22 mouse cellular contexts compared by ENCODE assay signal in the genomic region with DNA sequence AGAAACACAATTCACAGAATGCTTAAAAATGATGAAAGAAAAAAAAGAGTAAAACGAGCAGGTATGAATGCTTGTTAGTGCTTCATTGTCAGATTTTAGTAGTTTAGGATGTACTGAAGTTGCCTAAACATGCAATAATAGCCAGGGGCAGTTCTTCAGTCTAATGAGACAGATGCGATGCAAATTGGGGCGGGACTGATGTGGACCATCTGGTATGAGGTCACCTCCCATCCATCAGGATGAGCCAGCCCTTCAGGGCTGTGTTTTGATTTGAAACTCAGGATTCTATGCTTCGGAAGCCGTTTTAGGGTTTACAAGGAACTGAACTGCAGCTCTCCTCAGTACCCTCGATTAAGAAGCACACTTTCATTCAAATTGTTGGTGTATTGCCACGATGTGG.
A peak's percentile ranks its signal among the peaks of the same experiment; 100 is the strongest.
DNase-seq lines count a peak whose midpoint lies in the region; ATAC-seq and TF ChIP-seq lines count a peak whose summit lies in the region.
"Had no signal": no experiment of that assay in that cellular context is flagged by ENCODE, and none has a peak within 500 bp of the region (broad histone marks: within the 10 kb centered on the region; RNA-seq: fewer than 3 reads in every experiment).

No protein-coding gene starts in this region.

- no peak for TF ChIP-seq CTCF in thymus, adult 2 months (IDR thresholded peaks at IDR 0.05; ENCODE audit: borderline replicate concordance, control insufficient read depth, extremely low read depth, insufficient read depth, low read length, poor library complexity)

- no peak overlapping the region for H3K4me3 ChIP-seq in hindbrain, embryonic 13.5 days
- H3K4me3 ChIP-seq in hindbrain, embryonic 16.5 days (ENCODE audit: low read length), result no peak overlapping the region
- no peak overlapping the region for H3K4me3 ChIP-seq in embryonic facial prominence, embryonic 11.5 days (ENCODE audit: low read depth, low read length)
- H3K4me3 ChIP-seq in neural tube, embryonic 13.5 days, result no peak overlapping the region
- no peak overlapping the region for H3K4me3 ChIP-seq in thymus, adult 2 months (ENCODE audit: control insufficient read depth, insufficient read depth, low read length)
- H3K4me3 ChIP-seq: heart, embryonic 10.5 days; limb, embryonic 12.5 days; myocyte had no signal

- H3K36me3 ChIP-seq in hindbrain, embryonic 13.5 days, result no peaks in the 10 kb centered on the region
- H3K36me3 ChIP-seq in hindbrain, embryonic 16.5 days (ENCODE audit: control insufficient read depth, insufficient read depth, low read length), result no peaks in the 10 kb centered on the region
- no peaks in the 10 kb centered on the region for H3K36me3 ChIP-seq in embryonic facial prominence, embryonic 11.5 days (replicated peaks; ENCODE audit: control insufficient read depth, insufficient read depth, low read depth, low read length)
- no peaks in the 10 kb centered on the region for H3K36me3 ChIP-seq in neural tube, embryonic 13.5 days
- H3K36me3 ChIP-seq in thymus, adult 2 months (ENCODE audit: control insufficient read depth, insufficient read depth, low read length), result no peaks in the 10 kb centered on the region
- H3K36me3 ChIP-seq: heart, embryonic 10.5 days; limb, embryonic 12.5 days had no signal

- TF ChIP-seq POLR2A in thymus, adult 2 months (IDR thresholded peaks at IDR 0.05; ENCODE audit: control insufficient read depth, extremely low read depth, insufficient read depth, low read length, poor library complexity), result no peak

- peaks cover 8% of the 10 kb centered on the region; the same call in 1 of the 2 replicates for H3K4me1 ChIP-seq in hindbrain, embryonic 13.5 days (replicated peaks)
- H3K4me1 ChIP-seq in hindbrain, embryonic 16.5 days (ENCODE audit: control insufficient read depth, insufficient read depth, low read depth, low read length), result no peaks in the 10 kb centered on the region
- peaks cover 2% of the 10 kb centered on the region; the same call in 1 of the 2 replicates for H3K4me1 ChIP-seq in embryonic facial prominence, embryonic 11.5 days (ENCODE audit: control insufficient read depth, insufficient read depth, low read length)
- 0 out of 2 replicates have a peak, but pooled peaks cover 5% of the 10 kb centered on the region for H3K4me1 ChIP-seq in neural tube, embryonic 13.5 days (replicated peaks)
- H3K4me1 ChIP-seq in thymus, adult 2 months (replicated peaks; ENCODE audit: control insufficient read depth, insufficient read depth, low read length), result no peaks in the 10 kb centered on the region
- H3K4me1 ChIP-seq: heart, embryonic 10.5 days; limb, embryonic 12.5 days had no signal

- no peaks in the 10 kb centered on the region for H3K9me3 ChIP-seq in hindbrain, embryonic 13.5 days
- no peaks in the 10 kb centered on the region for H3K9me3 ChIP-seq in hindbrain, embryonic 16.5 days (ENCODE audit: control insufficient read depth, low read length)
- no peaks in the 10 kb centered on the region for H3K9me3 ChIP-seq in embryonic facial prominence, embryonic 11.5 days (replicated peaks; ENCODE audit: control insufficient read depth, low read length)
- H3K9me3 ChIP-seq in neural tube, embryonic 13.5 days, result no peaks in the 10 kb centered on the region
- H3K9me3 ChIP-seq: heart, embryonic 10.5 days; limb, embryonic 12.5 days had no signal

- no peak overlapping the region for H3K27ac ChIP-seq in hindbrain, embryonic 13.5 days
- H3K27ac ChIP-seq in hindbrain, embryonic 16.5 days (ENCODE audit: low read depth, low read length), result no peak overlapping the region
- H3K27ac ChIP-seq in embryonic facial prominence, embryonic 11.5 days (replicated peaks; ENCODE audit: low read depth, low read length), result no peak overlapping the region
- no peak overlapping the region for H3K27ac ChIP-seq in neural tube, embryonic 13.5 days (replicated peaks)
- no peak overlapping the region for H3K27ac ChIP-seq in thymus, adult 2 months (ENCODE audit: control insufficient read depth, insufficient read depth, low read length)
- H3K27ac ChIP-seq: heart, embryonic 10.5 days; kidney, postnatal 0 days; limb, embryonic 12.5 days; macrophage had no signal

- 60% methylated on average over 7 of the region's 7 CpGs for WGBS in hindbrain, embryonic 13.5 days
- WGBS in hindbrain, embryonic 16.5 days, result 65% methylated on average over 7 of the region's 7 CpGs
- 40% methylated on average over 7 of the region's 7 CpGs for WGBS in embryonic facial prominence, embryonic 11.5 days
- 67% methylated on average over 7 of the region's 7 CpGs for WGBS in neural tube, embryonic 13.5 days
- WGBS in thymus, adult 2 months, result 82% methylated on average over 7 of the region's 7 CpGs

- DNase-seq in embryo, embryonic 10.5 days (ENCODE audit: low spot score), result peak; percentile 42
- peak; percentile 51 for DNase-seq in embryonic facial prominence, embryonic 11.5 days (ENCODE audit: low spot score)
- DNase-seq in thymus, adult 2 months, result no peak
- no peak for DNase-seq in adrenal gland, postnatal 25 days
- DNase-seq: cerebellum, adult 11 months; cerebellum, adult 9-11 months; kidney, adult 2 months; liver, postnatal 0 days; midbrain, embryonic 14.5 days; right cerebral cortex, postnatal 25 days; thymus, postnatal 14 days had no signal

- 0 out of 2 replicates have a peak, but pooled peaks have one; percentile 36 for ATAC-seq in hindbrain, embryonic 13.5 days (ENCODE audit: low FRiP score)
- ATAC-seq in hindbrain, embryonic 16.5 days, result no peak
- no peak for ATAC-seq in embryonic facial prominence, embryonic 11.5 days (replicated peaks; ENCODE audit: insufficient number of reproducible peaks, low FRiP score, low TSS enrichment, low read depth)
- ATAC-seq in neural tube, embryonic 13.5 days (ENCODE audit: low read depth), result peak; percentile 56; the same call in 1 of the 2 replicates
- ATAC-seq: forebrain, embryonic 16.5 days; liver, postnatal 0 days; lung, postnatal 0 days had no signal

- H3K27me3 ChIP-seq in hindbrain, embryonic 13.5 days, result no peaks in the 10 kb centered on the region
- H3K27me3 ChIP-seq in hindbrain, embryonic 16.5 days (replicated peaks; ENCODE audit: control insufficient read depth, insufficient read depth, low read length), result no peaks in the 10 kb centered on the region
- no peaks in the 10 kb centered on the region for H3K27me3 ChIP-seq in embryonic facial prominence, embryonic 11.5 days (ENCODE audit: control insufficient read depth, insufficient read depth, low read length)
- no peaks in the 10 kb centered on the region for H3K27me3 ChIP-seq in neural tube, embryonic 13.5 days
- no peaks in the 10 kb centered on the region for H3K27me3 ChIP-seq in thymus, adult 2 months (ENCODE audit: control insufficient read depth, insufficient read depth, low read length)
- H3K27me3 ChIP-seq: limb, embryonic 12.5 days had no signal

- no peak overlapping the region for H3K4me2 ChIP-seq in hindbrain, embryonic 13.5 days
- no peak overlapping the region for H3K4me2 ChIP-seq in hindbrain, embryonic 16.5 days (ENCODE audit: low read length)
- H3K4me2 ChIP-seq in embryonic facial prominence, embryonic 11.5 days (ENCODE audit: low read depth, low read length), result no peak overlapping the region
- no peak overlapping the region for H3K4me2 ChIP-seq in neural tube, embryonic 13.5 days
- H3K4me2 ChIP-seq: limb, embryonic 12.5 days; liver, embryonic 11.5 days had no signal

- H3K9ac ChIP-seq in hindbrain, embryonic 13.5 days, result no peak overlapping the region
- H3K9ac ChIP-seq in hindbrain, embryonic 16.5 days (ENCODE audit: low read depth, low read length), result no peak overlapping the region
- H3K9ac ChIP-seq in embryonic facial prominence, embryonic 11.5 days (replicated peaks; ENCODE audit: low read length), result no peak overlapping the region
- no peak overlapping the region for H3K9ac ChIP-seq in neural tube, embryonic 13.5 days
- H3K9ac ChIP-seq: limb, embryonic 12.5 days; liver, postnatal 0 days had no signal

Comparison
In these comparisons a context has a peak if more than half of its experiments do, and no peak if none do; other contexts are left out.
1. ATAC-seq: peak in hindbrain, embryonic 13.5 days (single experiment) and neural tube, embryonic 13.5 days (single experiment); none in hindbrain, embryonic 16.5 days (single experiment) and embryonic facial prominence, embryonic 11.5 days (single experiment).
2. DNase-seq: peak in embryo, embryonic 10.5 days (single experiment) and embryonic facial prominence, embryonic 11.5 days (single experiment); none in thymus, adult 2 months (single experiment) and adrenal gland, postnatal 25 days (single experiment).